Mouse (Mus musculus): ENCODE measurements around the gene Cfap74.
"Not testable (repeated sequence)": the region's sequence is repeated elsewhere in the genome, so short reads cannot be mapped to it uniquely, and the experiment has no call there.

Gene Cfap74

GRCm38 (mm10) chr4:155470263-155470953 lies 61.4 kb downstream of the Cfap74 start:
- DNase-seq = no peak

GRCm38 (mm10) chr4:155470997-155471396 lies 62.0 kb downstream of the Cfap74 start:
- no peak for DNase-seq

DNA sequence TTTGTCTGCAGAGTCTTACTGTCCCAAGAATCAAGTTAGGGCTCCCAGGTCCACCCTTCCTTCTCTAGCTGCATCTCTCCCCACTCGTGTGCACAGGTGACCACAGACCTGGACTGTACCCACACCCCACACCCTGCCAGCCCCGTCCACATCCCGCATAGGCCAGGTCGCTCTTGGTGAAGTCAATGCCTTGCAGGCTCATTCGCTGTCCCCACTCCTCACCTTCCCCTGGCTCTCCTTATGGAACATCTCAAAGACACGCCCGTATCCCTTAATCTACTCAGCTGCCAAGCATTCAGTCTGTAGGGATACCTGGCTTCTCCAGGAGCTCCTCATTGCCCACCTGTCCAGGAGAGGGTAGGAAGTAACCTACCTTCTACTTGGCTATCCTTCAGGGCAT lies 62.4 kb downstream of the Cfap74 start:
- DNase-seq = no peak

GRCm38 (mm10) chr4:155472716-155473290 lies 63.8 kb downstream of the Cfap74 start:
- peak; percentile 77 to 79 for DNase-seq

GRCm38 (mm10) chr4:155473319-155473718 lies 64.3 kb downstream of the Cfap74 start:
- peak; percentile 79 for DNase-seq

DNA sequence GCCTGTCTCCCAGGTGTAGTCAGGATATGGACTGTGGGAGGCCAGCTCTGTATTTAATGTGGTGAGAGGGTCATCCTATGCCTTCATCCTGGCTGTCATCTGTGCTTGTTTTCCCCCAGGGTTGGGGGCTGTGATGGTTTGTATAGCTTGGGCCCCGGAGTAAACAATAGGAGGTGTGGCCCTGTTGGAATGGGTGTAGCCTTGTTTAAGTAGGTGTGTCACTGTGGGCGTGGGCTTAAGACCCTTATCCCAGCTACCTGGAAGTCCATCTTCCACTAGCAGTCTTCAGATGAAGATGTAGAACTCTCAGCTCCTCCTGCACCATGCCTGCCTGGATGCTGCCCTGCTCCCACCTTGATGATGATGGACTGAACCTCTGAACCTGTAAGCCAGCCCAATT lies 64.8 kb downstream of the Cfap74 start:
- not testable (repeated sequence) for DNase-seq

- DNase-seq = peak; percentile 70 to 88
These were observed 72.6 kb downstream of the Cfap74 start for GRCm38 (mm10) chr4:155481381-155482124.

- DNase-seq = no peak
These were observed 73.1 kb downstream of the Cfap74 start for GRCm38 (mm10) chr4:155482125-155482480.

- DNase-seq = no peak
These were observed 73.9 kb downstream of the Cfap74 start for GRCm38 (mm10) chr4:155482733-155483540.

DNA sequence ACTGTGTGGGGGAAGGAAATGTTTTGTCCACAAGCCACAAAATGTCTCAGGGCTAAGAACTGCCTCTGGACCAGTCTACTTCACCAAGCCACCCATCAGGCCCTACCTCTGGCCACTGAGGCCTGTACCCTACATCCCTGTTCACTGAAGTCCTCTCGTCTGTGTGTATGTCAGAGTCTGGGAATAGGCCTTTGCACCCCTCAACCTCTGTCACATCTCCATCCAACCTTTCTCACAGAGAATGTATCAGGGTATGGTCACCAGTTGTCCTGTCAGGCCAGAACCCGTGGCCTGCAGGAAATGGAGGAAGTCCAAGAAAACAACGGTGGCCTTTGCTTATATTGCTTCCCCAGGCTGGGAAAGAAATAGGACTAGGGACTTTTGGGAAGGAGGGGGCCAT lies 76.5 kb downstream of the Cfap74 start:
- no peak for DNase-seq

DNA sequence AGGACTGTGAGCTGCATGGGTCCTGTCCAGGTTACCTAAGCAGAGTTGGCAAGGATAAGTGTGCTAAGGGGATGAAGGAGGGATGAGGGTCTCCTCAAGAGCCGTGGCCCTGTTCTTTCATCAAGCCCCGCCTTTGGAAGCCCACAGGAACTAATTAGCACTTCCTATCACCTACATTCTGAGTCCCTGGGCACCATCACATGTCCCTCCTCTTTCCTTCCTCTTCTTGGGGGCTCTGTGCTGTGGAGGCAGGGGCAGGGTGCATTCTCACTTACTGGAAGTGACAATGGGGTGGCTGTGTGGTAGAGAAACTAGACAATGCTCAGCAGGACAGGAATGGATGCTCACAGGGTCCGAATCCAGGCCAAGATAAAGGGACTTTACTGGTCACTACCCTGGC lies 78.8 kb downstream of the Cfap74 start:
- no peak for DNase-seq

DNA sequence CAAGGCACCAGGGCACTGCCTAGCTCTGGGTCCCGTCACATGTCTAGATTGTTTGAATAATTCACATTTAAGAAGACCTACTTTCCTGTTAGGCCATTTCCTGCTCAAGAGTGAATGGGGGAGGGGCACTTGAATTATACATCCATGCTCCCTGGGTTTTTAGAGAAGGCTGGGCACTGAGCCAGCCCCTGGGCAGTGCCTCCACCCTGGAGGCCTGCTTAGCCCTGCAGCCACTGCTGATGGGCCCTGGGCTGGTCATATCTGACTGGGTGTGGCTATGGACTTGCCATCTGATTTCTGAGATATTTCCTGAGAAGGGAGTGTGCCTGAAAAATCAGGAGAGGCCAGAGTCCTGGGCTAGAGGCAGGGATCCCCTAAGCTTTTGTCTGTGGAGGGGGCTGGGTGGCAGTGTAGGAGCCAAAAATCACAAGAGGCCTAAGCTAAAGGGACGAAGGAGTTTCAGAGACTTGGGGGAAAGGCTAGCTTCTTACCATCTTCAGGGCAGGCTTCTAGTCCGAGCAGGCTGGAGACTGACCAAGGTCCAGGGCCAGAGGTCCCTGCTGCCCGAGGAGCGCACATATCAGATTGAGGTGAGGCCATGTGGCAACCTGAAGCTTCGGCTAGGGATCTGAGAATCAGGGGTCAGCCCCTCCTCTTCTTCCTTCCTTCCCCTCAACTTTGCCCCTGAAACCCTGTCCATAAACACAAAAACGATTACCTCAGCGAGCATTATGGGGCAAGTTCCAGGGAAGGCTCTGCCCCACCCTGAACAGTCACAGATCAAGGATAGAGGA lies 79.4 kb downstream of the Cfap74 start:
- no peak for DNase-seq

- DNase-seq = no peak
These were observed 80.3 kb downstream of the Cfap74 start for GRCm38 (mm10) chr4:155489101-155489970.

GRCm38 (mm10) chr4:155490456-155490855 lies 81.5 kb downstream of the Cfap74 start:
- DNase-seq = no peak

GRCm38 (mm10) chr4:155490990-155491504 lies 82.1 kb downstream of the Cfap74 start, which contains the start of gene Gnb1:
Gnb1 (plus strand) TSS chr4:155491361.
- peak; percentile 91 to 99 for DNase-seq

GRCm38 (mm10) chr4:155491529-155492130 lies 82.6 kb downstream of the Cfap74 start:
- no peak for DNase-seq

GRCm38 (mm10) chr4:155492131-155492633 lies 83.2 kb downstream of the Cfap74 start:
- peak; percentile 56 to 72 for DNase-seq

- no peak for DNase-seq
These were observed 85.9 kb downstream of the Cfap74 start for GRCm38 (mm10) chr4:155494891-155495290.

DNA sequence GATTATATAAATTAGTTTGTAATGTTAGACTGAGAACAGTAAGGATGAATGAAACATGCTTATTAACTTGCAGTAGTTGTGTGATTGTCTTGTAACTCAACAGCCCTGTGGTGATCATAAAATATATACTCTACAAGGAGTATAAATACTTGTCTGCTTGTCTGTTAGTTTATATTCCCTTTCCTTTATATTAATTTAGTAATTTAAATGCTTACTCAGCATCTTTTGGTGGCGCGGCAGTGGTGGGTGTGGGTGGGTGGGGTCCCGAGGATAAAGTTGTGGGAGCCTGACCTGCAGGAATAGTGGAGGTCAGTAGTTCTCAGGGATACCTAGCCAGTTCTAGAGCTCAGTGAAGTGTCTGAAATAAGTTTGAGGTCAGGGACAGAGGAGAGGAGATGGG lies 89.0 kb downstream of the Cfap74 start:
- DNase-seq = no peak

DNA sequence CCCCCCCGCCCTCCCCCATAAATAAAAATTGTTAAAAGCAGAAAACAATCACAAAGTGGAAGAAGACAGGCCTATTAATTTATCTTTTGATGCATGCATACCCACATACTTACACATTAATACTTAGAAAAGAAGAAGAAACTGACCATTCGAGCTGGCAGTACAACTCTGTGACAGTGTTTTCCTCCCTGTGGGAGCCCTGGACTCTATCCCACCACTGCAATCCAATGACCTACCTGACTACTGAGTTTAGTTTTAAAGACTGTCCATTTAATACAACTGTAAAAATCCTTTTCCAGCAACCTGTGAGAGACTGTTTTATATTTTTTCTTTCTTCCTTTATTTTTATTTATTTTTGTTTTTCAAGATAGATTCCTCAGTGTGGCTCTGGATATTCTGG lies 92.1 kb downstream of the Cfap74 start:
- DNase-seq = peak; percentile 62 to 66
